Mouse (Mus musculus) forebrain, embryonic 11.5 days (tissue): ENCODE results near the gene Ankrd7. TPM values are rescaled to one million over a fixed set of nuclear protein-coding genes. Genes with fewer than 3 reads are reported as not detected.

Experiments used
- polyA plus RNA-seq: library from polyadenylated mRNA; unstranded; fragments of >200 nt; fragmentation: Nextera tagmentation; extraction: Ambion mirVana; gene quantifications from 2 replicates; pipeline ENCODE4 v1.2.1, GENCODE M21; 2014

The Ankrd7 gene
- polyA plus RNA-seq, 1 experiment from 2014 or later: 0.60 TPM

Other genes starting within 250 kb of the Ankrd7 start
- gene Lsm8, start 17.7 kb upstream of the Ankrd7 start, polyA plus RNA-seq: 208 and 221 TPM in 2 replicates